Mouse (Mus musculus): ENCODE measurements at regions not wholly inside any gene's neighbourhood (a gene's known extent, or its start where the extent isn't known, plus 50 kb on each side); places are given as distances from the start of the nearest gene placed in this dataset.

DNA sequence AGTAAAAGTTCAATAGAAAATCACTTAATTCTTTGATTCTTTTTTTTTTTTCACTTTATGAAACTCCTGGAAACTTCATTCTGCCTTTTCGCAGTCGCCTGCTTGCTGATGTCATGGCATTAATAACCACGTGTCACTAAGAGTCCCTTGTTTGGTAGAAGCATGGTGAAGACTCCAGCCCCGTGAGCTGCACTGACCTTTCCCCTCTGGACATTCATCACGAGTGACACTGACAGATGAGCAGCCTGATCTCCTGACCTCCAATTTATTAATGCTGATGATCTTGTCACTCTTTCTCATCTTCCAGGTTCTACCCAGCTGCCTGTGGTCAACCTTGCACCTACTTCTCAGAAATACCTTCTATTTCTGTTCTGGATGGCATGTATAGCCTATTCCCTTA lies 867.1 kb upstream of the Slit2 start:
- H3K27me3 ChIP-seq = no peaks in the 10 kb centered on the region
- no peak for ATAC-seq
- no peaks in the 10 kb centered on the region for H3K9me3 ChIP-seq
- H3K4me2 ChIP-seq (replicated peaks) = no peak overlapping the region
- no peak overlapping the region for H3K4me3 ChIP-seq (replicated peaks)
- no peaks in the 10 kb centered on the region for H3K36me3 ChIP-seq
- H3K27ac ChIP-seq = no peak overlapping the region
- no peaks in the 10 kb centered on the region for H3K4me1 ChIP-seq (replicated peaks)
- H3K9ac ChIP-seq (replicated peaks) = no peak overlapping the region
- WGBS = 61% methylated on average over 5 of the region's 5 CpGs

DNA sequence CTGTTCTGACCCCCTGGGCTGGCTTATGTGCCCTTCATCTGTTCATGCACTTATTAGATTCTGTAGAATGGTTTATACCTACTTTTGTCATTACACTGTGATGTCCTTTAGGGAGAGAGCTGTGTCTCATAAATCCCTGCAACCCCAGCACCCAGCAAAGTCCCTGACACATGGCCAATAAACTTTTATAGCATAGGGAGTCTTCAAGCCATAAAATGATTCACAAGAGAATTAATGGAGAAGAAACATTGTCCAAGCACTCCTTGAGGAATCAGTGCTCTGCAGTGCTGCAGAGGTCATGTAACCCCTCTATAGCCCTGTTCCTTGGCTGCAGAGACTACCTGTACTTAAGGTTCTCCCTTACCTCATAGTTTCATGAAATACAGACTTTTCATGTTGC lies 887.2 kb upstream of the Slit2 start:
- Histone ChIP-seq H3K4me1 (replicated peaks) (no peaks in the 10 kb centered on the region), H3K4me2 (replicated peaks) (no peak overlapping the region), H3K9ac (replicated peaks) (no peak overlapping the region), H3K27ac (no peak overlapping the region), H3K36me3 (no peaks in the 10 kb centered on the region), H3K9me3 (no peaks in the 10 kb centered on the region), H3K4me3 (replicated peaks) (no peak overlapping the region), H3K27me3 (no peaks in the 10 kb centered on the region)
- no peak for ATAC-seq

DNA sequence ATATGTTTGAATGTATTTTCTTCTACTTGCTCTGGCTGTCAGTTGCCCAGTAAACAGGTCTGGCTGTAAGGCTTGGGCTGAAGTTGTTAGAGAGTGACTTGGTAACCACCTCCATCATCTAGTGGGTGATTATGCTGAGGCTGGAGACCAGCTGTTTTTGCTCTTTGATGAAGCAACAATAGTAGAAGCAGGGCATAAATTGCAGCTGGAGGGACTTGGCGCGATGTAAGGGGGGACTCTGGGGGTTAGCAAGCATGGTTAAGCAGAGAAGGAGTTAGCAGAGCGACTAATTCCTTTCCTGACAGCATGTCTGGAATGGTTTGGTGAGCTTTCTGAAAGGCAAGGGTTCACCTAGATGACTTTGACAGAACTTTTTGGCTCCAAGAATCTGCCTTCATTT lies 930.0 kb upstream of the Slit2 start:
- peaks cover 4% of the 10 kb centered on the region; the same call in 1 of the 2 replicates for H3K4me1 ChIP-seq (replicated peaks)
- H3K4me2 ChIP-seq (replicated peaks) = no peak overlapping the region
- H3K9me3 ChIP-seq = no peaks in the 10 kb centered on the region
- H3K27ac ChIP-seq = no peak overlapping the region
- no peak for ATAC-seq
- no peak overlapping the region for H3K9ac ChIP-seq (replicated peaks)
- H3K4me3 ChIP-seq (replicated peaks) = no peak overlapping the region
- no peaks in the 10 kb centered on the region for H3K36me3 ChIP-seq
- H3K27me3 ChIP-seq = no peaks in the 10 kb centered on the region
- 13% methylated on average over 3 of the region's 3 CpGs for WGBS

DNA sequence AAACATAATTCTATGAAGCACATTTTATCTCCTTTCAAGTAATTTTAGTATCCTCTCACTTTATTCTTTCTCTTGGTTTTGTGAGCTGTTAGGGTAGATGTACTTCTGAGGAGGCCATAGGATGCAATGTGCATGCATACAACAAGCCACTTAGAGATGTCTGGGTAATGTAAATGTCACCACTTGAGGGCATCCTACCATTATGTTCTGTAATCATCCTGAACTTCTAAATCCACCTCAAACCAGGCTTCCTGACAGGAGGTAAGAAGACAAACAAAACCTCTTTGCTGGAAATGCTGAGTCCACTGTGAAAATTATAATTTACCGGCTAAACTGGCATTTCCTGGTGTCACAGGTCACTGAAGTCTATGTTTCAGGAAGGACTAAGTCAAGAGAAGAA lies 946.2 kb upstream of the Slit2 start:
- H3K27me3 ChIP-seq = no peaks in the 10 kb centered on the region

DNA sequence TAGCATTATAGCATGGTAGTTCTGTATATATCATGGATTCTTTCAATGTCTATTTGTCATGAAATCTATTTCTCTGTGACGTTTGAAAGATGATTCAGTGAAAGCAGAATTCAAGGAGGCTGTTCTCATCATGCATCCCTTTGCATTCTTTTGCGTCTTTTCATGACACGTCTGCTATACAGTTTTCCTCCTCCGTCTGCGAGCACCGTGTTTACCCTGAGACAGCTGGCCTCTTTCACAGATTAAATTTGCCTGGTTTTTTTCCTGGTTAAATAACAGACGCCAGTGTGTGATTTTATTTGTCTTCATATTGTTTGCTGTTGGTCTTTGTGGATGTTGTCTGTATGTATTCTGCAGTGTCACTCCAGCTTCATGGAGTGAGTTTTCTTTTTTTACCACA lies 948.9 kb upstream of the Slit2 start:
- no peak for ATAC-seq
- 57% methylated on average over 7 of the region's 7 CpGs for WGBS

More for the DNA sequence above, 946.2 kb upstream of the Slit2 start:
- no peaks in the 10 kb centered on the region for H3K4me1 ChIP-seq (replicated peaks)
- 68% methylated on average over 1 of the region's 1 CpGs for WGBS
- H3K9ac ChIP-seq (replicated peaks) = no peak overlapping the region
- ATAC-seq = no peak
- no peak overlapping the region for H3K4me2 ChIP-seq (replicated peaks)
- H3K9me3 ChIP-seq = no peaks in the 10 kb centered on the region
- H3K27ac ChIP-seq = no peak overlapping the region
- no peaks in the 10 kb centered on the region for H3K36me3 ChIP-seq
- H3K4me3 ChIP-seq (replicated peaks) = no peak overlapping the region

DNA sequence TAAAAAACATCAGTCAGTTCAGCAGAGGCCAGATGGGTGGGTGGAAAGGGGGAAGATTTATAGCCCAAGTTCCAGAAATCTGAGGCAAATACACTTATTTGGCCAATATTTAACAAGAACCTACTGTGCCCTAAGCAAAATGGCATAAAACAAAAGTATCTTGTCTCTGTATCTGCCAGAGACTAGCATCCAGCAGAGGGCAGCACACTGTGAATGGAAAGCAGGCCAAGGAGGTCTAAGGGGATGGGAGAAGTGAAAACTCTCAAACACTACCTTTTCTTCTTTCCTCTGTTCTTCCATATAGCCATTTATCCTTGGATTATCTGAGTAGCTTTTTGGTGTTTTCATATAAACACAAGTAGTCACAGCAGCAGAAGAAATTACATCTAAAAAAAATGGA lies 968.6 kb upstream of the Slit2 start:
- Histone ChIP-seq H3K27ac (no peak overlapping the region), H3K36me3 (no peaks in the 10 kb centered on the region), H3K4me1 (replicated peaks) (no peaks in the 10 kb centered on the region), H3K9me3 (no peaks in the 10 kb centered on the region; the same call in 1 of the 2 replicates), H3K27me3 (no peaks in the 10 kb centered on the region), H3K4me3 (replicated peaks) (no peak overlapping the region), H3K4me2 (replicated peaks) (no peak overlapping the region), H3K9ac (replicated peaks) (no peak overlapping the region)
- no peak for ATAC-seq

More for the DNA sequence above, 948.9 kb upstream of the Slit2 start:
- Histone ChIP-seq H3K4me2 (replicated peaks) (no peak overlapping the region), H3K36me3 (no peaks in the 10 kb centered on the region), H3K4me3 (replicated peaks) (no peak overlapping the region), H3K9me3 (no peaks in the 10 kb centered on the region), H3K9ac (replicated peaks) (no peak overlapping the region), H3K4me1 (replicated peaks) (no peaks in the 10 kb centered on the region), H3K27me3 (no peaks in the 10 kb centered on the region), H3K27ac (no peak overlapping the region)

DNA sequence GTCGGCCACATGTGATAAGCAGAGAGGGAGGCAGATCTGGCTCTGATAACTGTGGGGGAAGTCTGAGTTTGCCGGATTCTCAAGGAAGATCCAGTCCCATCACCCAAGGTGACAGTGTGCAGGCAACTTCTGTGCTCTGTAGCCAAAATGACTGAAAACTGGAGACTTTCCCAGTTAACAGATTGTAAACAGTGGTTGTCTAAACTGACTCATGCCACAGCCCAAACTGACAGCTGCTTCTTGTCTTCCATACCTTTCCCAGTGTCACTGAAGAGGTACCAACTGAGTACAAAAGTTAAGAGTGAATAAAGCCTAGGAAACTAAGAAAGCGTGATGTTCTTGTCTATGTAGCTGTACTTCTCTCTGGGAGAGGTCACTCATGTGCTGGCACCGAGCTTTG lies 990.4 kb upstream of the Slit2 start:
- no peak overlapping the region for H3K9ac ChIP-seq (replicated peaks)
- H3K27me3 ChIP-seq = no peaks in the 10 kb centered on the region
- 86% methylated on average over 4 of the region's 4 CpGs for WGBS
- H3K27ac ChIP-seq = no peak overlapping the region
- no peaks in the 10 kb centered on the region for H3K4me1 ChIP-seq (replicated peaks)
- no peak overlapping the region for H3K4me3 ChIP-seq (replicated peaks)
- no peak overlapping the region for H3K4me2 ChIP-seq (replicated peaks)
- no peak for ATAC-seq
- no peaks in the 10 kb centered on the region for H3K9me3 ChIP-seq
- H3K36me3 ChIP-seq = no peaks in the 10 kb centered on the region

DNA sequence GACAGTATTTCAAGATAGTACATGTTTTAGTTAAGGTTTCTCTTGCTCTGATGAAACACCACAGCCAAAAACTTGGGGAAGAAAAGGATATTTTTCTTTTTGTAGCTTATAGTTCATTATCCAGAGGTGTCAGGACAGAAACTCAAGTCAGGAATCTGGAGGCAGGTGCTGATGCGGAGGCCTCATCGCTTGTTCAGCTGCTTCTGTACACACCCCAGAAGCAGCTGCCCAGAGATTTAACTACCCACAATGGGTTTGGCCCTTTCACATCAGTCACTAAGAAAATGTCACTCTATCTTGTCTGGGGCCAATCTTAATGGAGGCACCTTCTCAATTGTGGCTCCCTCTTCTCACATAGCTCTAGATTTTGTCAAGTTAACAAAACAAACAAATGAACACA lies 996.4 kb upstream of the Slit2 start:
- H3K4me1 ChIP-seq (replicated peaks) = no peaks in the 10 kb centered on the region
- H3K4me2 ChIP-seq (replicated peaks) = no peak overlapping the region
- H3K27me3 ChIP-seq = no peaks in the 10 kb centered on the region
- H3K36me3 ChIP-seq = no peaks in the 10 kb centered on the region
- H3K9ac ChIP-seq (replicated peaks) = no peak overlapping the region
- WGBS = 80% methylated on average over 2 of the region's 2 CpGs
- ATAC-seq = no peak
- H3K9me3 ChIP-seq = no peaks in the 10 kb centered on the region
- no peak overlapping the region for H3K4me3 ChIP-seq (replicated peaks)
- no peak overlapping the region for H3K27ac ChIP-seq

DNA sequence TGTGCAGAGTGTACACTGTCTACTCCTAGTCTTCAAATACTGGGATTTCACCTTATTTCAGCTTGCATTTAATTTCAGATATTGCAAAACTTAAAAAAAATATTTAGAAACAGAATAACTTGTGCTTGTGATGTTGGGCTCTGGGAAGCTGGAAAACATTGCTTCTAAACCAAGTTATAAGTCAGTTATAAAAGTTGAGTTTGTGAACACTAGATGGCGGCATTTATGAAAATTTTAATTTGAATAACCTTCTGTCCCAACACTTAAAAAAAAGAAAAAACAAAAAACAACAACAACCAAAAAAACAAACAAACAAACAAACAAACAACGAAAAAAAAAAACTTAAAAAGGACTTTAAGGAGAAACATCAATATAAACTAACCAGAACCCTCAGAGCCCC lies 1002.6 kb upstream of the Slit2 start:
- Histone ChIP-seq H3K4me3 (replicated peaks) (no peak overlapping the region), H3K9ac (replicated peaks) (no peak overlapping the region), H3K9me3 (no peaks in the 10 kb centered on the region), H3K4me1 (replicated peaks) (no peaks in the 10 kb centered on the region), H3K27me3 (no peaks in the 10 kb centered on the region), H3K36me3 (no peaks in the 10 kb centered on the region), H3K27ac (no peak overlapping the region), H3K4me2 (replicated peaks) (no peak overlapping the region)
- ATAC-seq = no peak
- 86% methylated on average over 2 of the region's 2 CpGs for WGBS

DNA sequence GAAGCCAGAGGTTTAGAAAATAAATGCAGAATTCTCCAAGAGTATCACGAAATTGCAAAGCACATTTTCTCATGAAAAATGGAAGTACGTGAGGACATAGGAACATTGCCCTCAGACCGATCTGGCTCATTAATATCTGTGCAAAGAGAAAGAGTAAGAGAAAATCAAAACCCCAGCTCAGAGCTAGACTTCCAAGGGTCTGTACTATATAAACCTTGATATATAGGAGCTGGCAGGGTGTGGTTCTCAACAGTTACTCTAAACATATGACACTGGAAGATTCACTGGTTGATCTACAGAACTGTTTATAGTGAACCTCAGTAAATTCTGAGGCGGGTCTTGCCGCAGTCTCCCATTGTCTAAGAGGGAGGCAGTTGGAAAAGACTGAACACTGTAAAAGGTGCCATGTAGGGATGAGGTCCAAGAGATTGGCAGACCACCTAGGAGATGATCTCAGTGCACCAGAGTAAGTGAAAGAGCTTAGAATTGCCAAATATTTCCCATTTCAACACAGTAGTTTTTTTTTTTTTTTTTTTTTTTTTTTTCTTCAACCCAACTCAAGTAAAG lies 1014.0 kb upstream of the Slit2 start:
- no peaks in the 10 kb centered on the region for H3K4me1 ChIP-seq (replicated peaks)
- no peak overlapping the region for H3K4me3 ChIP-seq (replicated peaks)
- H3K36me3 ChIP-seq = no peaks in the 10 kb centered on the region
- 91% methylated on average over 5 of the region's 5 CpGs for WGBS
- H3K9ac ChIP-seq (replicated peaks) = no peak overlapping the region
- no peak for ATAC-seq
- 0 out of 2 replicates have a peak, but pooled peaks cover 6% of the 10 kb centered on the region for H3K9me3 ChIP-seq
- no peak overlapping the region for H3K27ac ChIP-seq
- H3K27me3 ChIP-seq = no peaks in the 10 kb centered on the region
- no peak overlapping the region for H3K4me2 ChIP-seq (replicated peaks)

DNA sequence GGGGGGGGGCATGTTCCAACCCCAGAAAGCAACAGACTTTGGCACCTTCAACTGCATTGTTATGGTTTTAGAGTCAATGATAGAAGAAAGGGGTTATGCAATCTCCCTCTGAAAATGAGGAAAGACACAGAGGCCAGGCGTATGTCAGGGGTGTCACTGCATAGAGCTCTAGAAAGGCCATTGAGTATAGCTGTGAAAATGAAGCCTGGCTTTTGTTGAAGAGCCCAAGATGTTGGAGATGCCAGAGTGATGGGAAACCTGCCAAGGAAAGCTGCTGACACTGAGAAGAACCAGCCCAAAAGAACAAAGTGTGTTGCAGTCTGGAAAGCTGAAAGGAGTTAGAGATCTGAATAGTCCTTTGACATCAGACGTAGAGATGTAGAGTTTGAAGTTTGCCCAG lies 1022.2 kb upstream of the Slit2 start:
- Histone ChIP-seq H3K36me3 (no peaks in the 10 kb centered on the region), H3K4me3 (replicated peaks) (no peak overlapping the region), H3K4me2 (replicated peaks) (no peak overlapping the region), H3K9me3 (no peaks in the 10 kb centered on the region), H3K27ac (no peak overlapping the region), H3K27me3 (no peaks in the 10 kb centered on the region), H3K4me1 (replicated peaks) (no peaks in the 10 kb centered on the region), H3K9ac (replicated peaks) (no peak overlapping the region)
- no peak for ATAC-seq
- 60% methylated on average over 2 of the region's 2 CpGs for WGBS

DNA sequence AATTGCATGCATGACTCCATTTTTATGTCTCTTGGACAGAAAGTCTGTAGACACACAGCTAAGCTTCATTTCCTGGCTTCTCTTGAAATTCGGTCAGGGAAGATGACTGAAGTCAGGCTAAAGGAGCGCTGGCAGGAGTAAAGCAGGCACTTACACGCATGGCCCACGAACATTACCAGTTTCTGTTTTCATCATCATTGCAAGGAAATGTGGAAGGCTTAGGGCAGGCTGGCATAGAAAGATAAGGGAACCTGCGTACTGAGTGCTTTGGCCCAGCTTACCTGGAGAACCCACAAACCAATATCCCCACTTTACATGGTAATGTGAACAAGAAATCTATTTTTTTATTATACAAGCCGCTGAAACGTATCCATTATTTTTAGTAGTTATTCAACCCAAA lies 1056.6 kb upstream of the Slit2 start:
- 89% methylated on average over 7 of the region's 7 CpGs for WGBS

DNA sequence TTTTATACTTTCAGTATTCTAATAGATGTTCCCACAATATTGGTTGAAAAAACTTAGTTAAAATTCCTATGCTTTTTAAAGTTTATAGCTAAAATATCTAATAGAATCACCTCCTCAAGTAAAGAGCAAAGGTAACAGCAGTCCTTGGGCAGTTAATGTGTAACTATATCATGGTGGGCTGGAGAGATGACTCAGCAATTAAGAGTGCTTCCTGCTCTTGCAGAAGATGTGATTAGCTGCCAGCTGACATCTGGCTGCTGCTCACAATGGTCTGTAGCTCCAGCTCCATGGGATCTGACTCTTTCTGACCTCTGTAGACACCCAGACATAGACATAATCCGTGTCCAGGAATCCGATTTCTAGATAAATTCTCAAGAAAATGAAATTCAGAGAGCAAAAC lies 1044.5 kb upstream of the Lcorl start:
- no peak overlapping the region for H3K4me2 ChIP-seq (replicated peaks)
- H3K9me3 ChIP-seq = no peaks in the 10 kb centered on the region
- no peaks in the 10 kb centered on the region for H3K27me3 ChIP-seq
- 82% methylated on average over 2 of the region's 2 CpGs for WGBS
- ATAC-seq = no peak
- no peak overlapping the region for H3K9ac ChIP-seq (replicated peaks)
- no peaks in the 10 kb centered on the region for H3K36me3 ChIP-seq
- no peak overlapping the region for H3K4me3 ChIP-seq (replicated peaks)
- no peak overlapping the region for H3K27ac ChIP-seq
- H3K4me1 ChIP-seq (replicated peaks) = no peaks in the 10 kb centered on the region

More for the DNA sequence above, 1056.6 kb upstream of the Slit2 start:
- Histone ChIP-seq H3K9ac (replicated peaks) (no peak overlapping the region), H3K27me3 (no peaks in the 10 kb centered on the region), H3K4me3 (replicated peaks) (no peak overlapping the region), H3K27ac (no peak overlapping the region), H3K9me3 (no peaks in the 10 kb centered on the region), H3K36me3 (no peaks in the 10 kb centered on the region), H3K4me1 (replicated peaks) (no peaks in the 10 kb centered on the region), H3K4me2 (replicated peaks) (no peak overlapping the region)
- no peak; the same call in 1 of the 2 replicates for ATAC-seq

Data from midbrain, embryonic 13.5 days (tissue).